Mouse (Mus musculus) midbrain, postnatal 0 days (tissue): ENCODE measurements around the gene Steap1. TPM values are rescaled to one million over a fixed set of nuclear protein-coding genes. Genes with fewer than 3 reads are reported as not detected.

Source experiments
- ATAC-seq: fragments of 200-750 bp; cut with Nextera tagmentation; 2 replicates; pipeline ENCODE4 v1.8.0; 2017; ENCODE audit warnings: moderate number of reproducible peaks, mild to moderate bottlenecking, moderate TSS enrichment, moderate library complexity; ENCODE audit not compliant: low FRiP score
- DNase-seq: peaks from one replicate; pipeline ENCODE4 v3.0.0-alpha.2; 2015; ENCODE audit warnings: low spot score
- H3K27ac ChIP-seq: fragments of 300-500 bp; sonication (generic); 2 replicates; pipeline ENCODE4 v1.5.1; 2014; ENCODE audit warnings: low read depth, mild to moderate bottlenecking, low read length, mixed read lengths
- H3K27me3 ChIP-seq: fragments of 300-500 bp; sonication (generic); 2 replicates; pipeline ENCODE4 v1.6.1; 2014; ENCODE audit warnings: low read length, control low read depth, mixed read lengths; ENCODE audit not compliant: insufficient read depth
- H3K36me3 ChIP-seq: fragments of 300-500 bp; sonication (generic); 2 replicates; pipeline ENCODE4 v1.6.1; 2014; ENCODE audit warnings: low read length, control low read depth, mixed read lengths; ENCODE audit not compliant: insufficient read depth
- H3K4me1 ChIP-seq: fragments of 300-500 bp; sonication (generic); 2 replicates; pipeline ENCODE4 v1.6.1; 2014; ENCODE audit warnings: mild to moderate bottlenecking, control low read depth, antibody characterized with exemption, low read length, mixed read lengths; ENCODE audit not compliant: insufficient read depth
- H3K4me2 ChIP-seq: fragments of 300-500 bp; sonication (generic); 2 replicates; pipeline ENCODE4 v1.6.1; 2014; ENCODE audit warnings: low read depth, mild to moderate bottlenecking, low read length, mixed read lengths; ENCODE audit not compliant: poor library complexity, severe bottlenecking
- H3K4me3 ChIP-seq: fragments of 300-500 bp; sonication (generic); 2 replicates; pipeline ENCODE4 v1.5.1; 2014; ENCODE audit warnings: low read depth, mild to moderate bottlenecking, low read length, moderate library complexity
- H3K9ac ChIP-seq: fragments of 300-500 bp; sonication (generic); replicated peaks from 2 replicates; pipeline ENCODE4 v1.6.1; 2014; ENCODE audit warnings: mild to moderate bottlenecking, low read length, moderate library complexity, mixed read lengths; ENCODE audit not compliant: poor library complexity, severe bottlenecking
- H3K9me3 ChIP-seq: fragments of 300-500 bp; sonication (generic); 2 replicates; pipeline ENCODE4 v1.6.1; 2016; ENCODE audit warnings: low read length, control low read depth
- CTCF ChIP-seq: IDR thresholded peaks from 2 replicates; pipeline ENCODE4 v1.5.1; 2016; ENCODE audit warnings: antibody characterized with exemption, mild to moderate bottlenecking
- WGBS: fragments of 180-500 bp; shearing (Covaris S2); extraction: QIAGEN DNeasy Blood & Tissue Kit; methylation state at CpG from one replicate; pipeline ENCODE4 v1.1.7; 2014; 5-methylcytosine and 5-hydroxymethylcytosine counted together
- polyA plus RNA-seq: library from polyadenylated mRNA; unstranded; fragments of >200 nt; fragmentation: Nextera tagmentation; extraction: Ambion mirVana; gene quantifications from 2 replicates; pipeline ENCODE4 v1.2.1, GENCODE M21; 2015
- total RNA-seq: library from RNA; depleted of rRNA; stranded (reverse); fragments of >200 nt; gene quantifications from 2 replicates; pipeline ENCODE4 v1.2.3, GENCODE M21; 2014

Gene Steap1
- total and polyA plus RNA-seq, 2 experiments from 2014 or later, result 0.65 to 0.71 TPM

GRCm38 (mm10) chr5:5705019-5705418, 44.1 kb downstream of the Steap1 start:
- H3K4me1 ChIP-seq, result no peaks in the 10 kb centered on the region
- ATAC-seq (no peak), DNase-seq (no peak)
- no peak overlapping the region for H3K27ac ChIP-seq
- H3K4me3 ChIP-seq, result no peak overlapping the region
- no peak for TF ChIP-seq CTCF
- H3K36me3 ChIP-seq, result no peaks in the 10 kb centered on the region
- no peak overlapping the region for H3K4me2 ChIP-seq
- no peak overlapping the region for H3K9ac ChIP-seq
- no peaks in the 10 kb centered on the region for H3K9me3 ChIP-seq
- no peaks in the 10 kb centered on the region for H3K27me3 ChIP-seq
- 52% methylated on average over 2 of the region's 2 CpGs for WGBS

GRCm38 (mm10) chr5:5700386-5700785, 48.7 kb downstream of the Steap1 start:
- H3K9ac ChIP-seq, result no peak overlapping the region
- ATAC-seq (no peak), DNase-seq (no peak)
- H3K4me1 ChIP-seq, result no peaks in the 10 kb centered on the region
- no peak for TF ChIP-seq CTCF
- H3K4me2 ChIP-seq, result no peak overlapping the region
- no peak overlapping the region for H3K4me3 ChIP-seq
- no peaks in the 10 kb centered on the region for H3K9me3 ChIP-seq
- H3K27ac ChIP-seq, result no peak overlapping the region
- 81% methylated on average over 2 of the region's 2 CpGs for WGBS
- H3K36me3 ChIP-seq, result no peaks in the 10 kb centered on the region
- H3K27me3 ChIP-seq, result no peaks in the 10 kb centered on the region

GRCm38 (mm10) chr5:5698830-5699229, 50.3 kb downstream of the Steap1 start:
- no peak overlapping the region for H3K9ac ChIP-seq
- ATAC-seq (no peak), DNase-seq (no peak)
- H3K9me3 ChIP-seq, result no peaks in the 10 kb centered on the region
- H3K36me3 ChIP-seq, result no peaks in the 10 kb centered on the region
- no peak overlapping the region for H3K27ac ChIP-seq
- H3K27me3 ChIP-seq, result no peaks in the 10 kb centered on the region
- H3K4me2 ChIP-seq, result no peak overlapping the region
- no peak overlapping the region for H3K4me3 ChIP-seq
- TF ChIP-seq CTCF, result no peak
- H3K4me1 ChIP-seq, result no peaks in the 10 kb centered on the region
- 70% methylated on average over 3 of the region's 3 CpGs for WGBS

GRCm38 (mm10) chr5:5695401-5695942, 53.7 kb downstream of the Steap1 start:
- no peaks in the 10 kb centered on the region for H3K36me3 ChIP-seq
- no peak for DNase-seq
- H3K27me3 ChIP-seq, result no peaks in the 10 kb centered on the region
- no peak overlapping the region for H3K4me2 ChIP-seq
- 86% methylated on average over 5 of the region's 5 CpGs for WGBS
- H3K4me3 ChIP-seq, result no peak overlapping the region
- H3K4me1 ChIP-seq, result no peaks in the 10 kb centered on the region
- no peak for TF ChIP-seq CTCF
- no peak overlapping the region for H3K9ac ChIP-seq
- ATAC-seq, result no peak
- H3K9me3 ChIP-seq, result no peaks in the 10 kb centered on the region
- H3K27ac ChIP-seq, result no peak overlapping the region

- no peak for TF ChIP-seq CTCF
- Histone ChIP-seq H3K4me3 (peak within 1 kb of the TSS; percentile 86), H3K4me1 (no peaks in the 10 kb centered on the region), H3K4me2 (peak within 1 kb of the TSS; percentile 91), H3K36me3 (no peaks in the 10 kb centered on the region), H3K9me3 (no peaks in the 10 kb centered on the region), H3K27me3 (no peaks in the 10 kb centered on the region), H3K27ac (no peak within 1 kb of the TSS), H3K9ac (peak within 1 kb of the TSS; percentile 84)
- peak; percentile 34 for DNase-seq
- WGBS, result 2% methylated on average over 50 of the region's 66 CpGs
- peak; percentile 86 for ATAC-seq
Observed at GRCm38 (mm10) chr5:5693956-5694653, 55.0 kb downstream of the Steap1 start, which contains the start of gene Steap2. Steap2 (minus strand) TSS chr5:5694578.

GRCm38 (mm10) chr5:5693541-5693955, 55.6 kb downstream of the Steap1 start:
- H3K4me3 ChIP-seq, result peak overlapping the region; percentile 86
- no peaks in the 10 kb centered on the region for H3K4me1 ChIP-seq
- DNase-seq (peak; percentile 39), ATAC-seq (peak; percentile 57)
- H3K4me2 ChIP-seq, result peak overlapping the region; percentile 91
- no peak overlapping the region for H3K27ac ChIP-seq
- no peaks in the 10 kb centered on the region for H3K27me3 ChIP-seq
- H3K36me3 ChIP-seq, result no peaks in the 10 kb centered on the region
- TF ChIP-seq CTCF, result no peak
- H3K9me3 ChIP-seq, result no peaks in the 10 kb centered on the region
- peak overlapping the region; percentile 84 for H3K9ac ChIP-seq
- under 1% methylated on average over 27 of the region's 29 CpGs for WGBS
